Mouse (Mus musculus) thymus, adult 2 months (tissue): ENCODE results near the gene D130040H23Rik. TPM values are rescaled to one million over a fixed set of nuclear protein-coding genes. Genes with fewer than 3 reads are reported as not detected.

ENCODE experiments used
- DNase-seq: peaks from one replicate; pipeline ENCODE4 v3.0.0; 2021
- H3K27ac ChIP-seq: fragments of 200-500 bp; 2 replicates; pipeline ENCODE4 v1.5.1; 2012; ENCODE audit warnings: low read length, control low read depth; ENCODE audit not compliant: control insufficient read depth, insufficient read depth
- H3K27me3 ChIP-seq: fragments of 200-500 bp; 2 replicates; pipeline ENCODE4 v1.6.1; 2012; ENCODE audit warnings: mild to moderate bottlenecking, low read length, moderate library complexity, mixed read lengths; ENCODE audit not compliant: control insufficient read depth, insufficient read depth
- H3K36me3 ChIP-seq: fragments of 200-500 bp; 2 replicates; pipeline ENCODE4 v1.6.1; 2012; ENCODE audit warnings: mild to moderate bottlenecking, low read length, moderate library complexity; ENCODE audit not compliant: control insufficient read depth, insufficient read depth
- H3K4me1 ChIP-seq: fragments of 200-500 bp; replicated peaks from 2 replicates; pipeline ENCODE4 v1.6.1; 2012; ENCODE audit warnings: low read length; ENCODE audit not compliant: control insufficient read depth, insufficient read depth
- H3K4me3 ChIP-seq: fragments of 200-500 bp; 2 replicates; pipeline ENCODE4 v1.5.1; 2012; ENCODE audit warnings: mild to moderate bottlenecking, low read length, control low read depth, moderate library complexity; ENCODE audit not compliant: control insufficient read depth, insufficient read depth
- CTCF ChIP-seq: fragments of 200-500 bp; IDR thresholded peaks from 2 replicates; pipeline ENCODE4 v1.5.1; 2012; ENCODE audit warnings: mild to moderate bottlenecking, control low read depth, low read length, moderate library complexity, borderline replicate concordance; ENCODE audit not compliant: control insufficient read depth, poor library complexity, insufficient read depth; ENCODE audit errors: extremely low read depth
- POLR2A ChIP-seq: fragments of 200-500 bp; IDR thresholded peaks from 2 replicates; pipeline ENCODE4 v1.6.1; 2012; ENCODE audit warnings: mild to moderate bottlenecking, low read length, control low read depth, moderate library complexity; ENCODE audit not compliant: control insufficient read depth, poor library complexity, insufficient read depth; ENCODE audit errors: extremely low read depth
- whole genome bisulfite sequencing: fragments of 180-500 bp; shearing (Covaris S2); methylation state at CpG from one replicate; pipeline ENCODE4 v1.1.7; 2018; 5-methylcytosine and 5-hydroxymethylcytosine counted together
- polyA plus RNA-seq: library from polyadenylated mRNA; depleted of rRNA; stranded (reverse); fragments of >200 nt; gene quantifications from 2 replicates; pipeline ENCODE4 v1.2.3, GENCODE M21; 2012; rRNA removed

D130040H23Rik gene
- polyA plus RNA-seq: 0.31 and 1.00 TPM in 2 replicates

DNA sequence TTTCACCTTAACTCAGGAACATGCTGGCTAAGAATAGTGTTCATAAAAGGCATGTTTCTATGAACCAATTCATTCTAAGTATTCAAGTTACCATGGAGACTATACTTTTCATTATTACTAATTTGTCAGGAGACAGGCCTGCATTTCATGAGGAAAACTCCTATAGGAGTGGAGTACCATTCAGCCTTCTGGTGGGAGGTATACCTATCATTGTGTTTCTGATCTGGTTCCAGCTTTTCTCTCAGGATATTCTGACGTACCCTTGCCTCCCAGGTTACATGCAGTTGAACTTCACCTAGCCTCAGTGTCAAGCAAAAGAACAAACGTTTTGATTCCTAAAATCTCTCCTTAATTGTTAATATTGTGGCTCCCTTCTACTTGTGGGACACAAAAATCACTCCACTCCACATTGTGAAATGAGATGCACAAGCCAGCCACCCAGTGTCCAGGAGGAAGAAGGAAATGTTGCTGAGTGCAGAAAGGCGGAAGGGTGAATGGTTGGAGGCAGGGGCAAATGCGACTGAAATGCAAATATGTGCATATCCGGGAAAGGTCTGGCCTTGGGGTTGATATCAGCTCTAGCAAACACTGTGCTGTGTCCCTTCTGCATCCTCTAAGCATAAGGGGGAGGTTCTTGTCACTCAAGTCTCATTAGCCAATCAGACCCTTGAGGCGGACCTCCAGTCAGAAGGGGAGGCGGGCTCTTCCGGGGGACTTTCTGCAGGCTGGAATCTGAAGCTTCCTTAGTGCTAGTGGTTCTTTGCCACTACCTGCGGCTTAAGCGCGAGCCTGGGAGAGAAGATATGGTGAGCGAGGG is at the start of gene D130040H23Rik:
Gene D130040H23Rik (plus strand): TSS at position 695 of the 817 bp plus-strand sequence.
- Histone ChIP-seq H3K27ac (no peak within 1 kb of the TSS), H3K4me1 (peaks cover 2% of the 10 kb centered on the region; the same call in 1 of the 2 replicates), H3K36me3 (no peaks in the 10 kb centered on the region), H3K27me3 (no peaks in the 10 kb centered on the region), H3K4me3 (peak within 1 kb of the TSS; percentile 61)
- peak; percentile 74 for DNase-seq
- 10% methylated on average over 12 of the region's 12 CpGs for WGBS
- TF ChIP-seq POLR2A (peak; percentile 52; the same call in 1 of the 2 replicates), CTCF (no peak)

DNA sequence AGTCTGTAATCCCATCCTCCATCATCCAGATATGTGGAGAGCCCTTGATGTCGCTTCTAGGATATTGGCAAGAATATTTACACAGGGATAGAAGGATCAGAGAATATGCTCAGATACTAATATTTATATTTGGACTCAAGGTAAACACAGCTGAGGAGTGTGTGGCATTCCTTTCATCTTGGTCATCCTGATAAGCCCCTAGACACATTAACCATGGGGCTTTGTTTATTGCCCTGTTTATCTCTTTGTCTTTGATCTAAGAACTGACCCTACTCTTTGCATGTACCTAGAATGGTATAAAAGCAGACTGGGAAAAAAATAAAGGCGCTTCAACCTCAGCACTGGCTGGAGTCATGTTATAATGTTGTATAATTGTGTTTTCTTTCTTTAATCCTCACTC is 28.3 kb upstream of the D130040H23Rik start:
- WGBS: 93% methylated on average over 2 of the region's 2 CpGs

DNA sequence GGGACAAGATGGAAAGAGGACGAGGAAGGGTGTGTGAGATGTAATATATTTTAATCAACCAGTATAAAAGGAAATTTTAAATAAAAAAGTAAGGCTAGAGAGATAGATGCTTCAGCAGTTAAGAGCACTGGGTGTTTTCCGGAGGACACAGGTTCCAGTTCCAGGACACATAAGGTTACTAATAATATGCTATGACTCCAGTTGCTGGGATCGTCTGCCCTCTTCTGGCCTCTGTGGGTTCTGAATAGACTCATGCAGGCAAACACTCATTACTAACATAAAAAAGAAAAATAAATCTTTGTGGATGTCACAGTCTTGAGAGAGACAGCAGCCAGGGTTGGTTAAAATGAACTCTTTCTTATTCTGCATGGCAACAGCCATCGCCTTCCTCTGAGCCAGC is 2.4 kb upstream of the D130040H23Rik start:
- 65% methylated on average over 4 of the region's 4 CpGs for WGBS
- no peak overlapping the region for H3K4me3 ChIP-seq
- H3K27ac ChIP-seq: no peak overlapping the region
- TF ChIP-seq POLR2A: no peak
- no peak for TF ChIP-seq CTCF
- H3K4me1 ChIP-seq: peaks cover 2% of the 10 kb centered on the region; the same call in 1 of the 2 replicates
- no peaks in the 10 kb centered on the region for H3K27me3 ChIP-seq
- no peaks in the 10 kb centered on the region for H3K36me3 ChIP-seq
- DNase-seq: peak; percentile 4

More for the DNA sequence above, 28.3 kb upstream of the D130040H23Rik start:
- no peak overlapping the region for H3K27ac ChIP-seq
- no peaks in the 10 kb centered on the region for H3K36me3 ChIP-seq
- H3K4me3 ChIP-seq: no peak overlapping the region
- TF ChIP-seq POLR2A (no peak), CTCF (no peak)
- no peak for DNase-seq
- no peaks in the 10 kb centered on the region for H3K4me1 ChIP-seq
- H3K27me3 ChIP-seq: no peaks in the 10 kb centered on the region

- DNase-seq: no peak
- TF ChIP-seq POLR2A (no peak), CTCF (no peak)
- WGBS: 16% methylated on average over 6 of the region's 6 CpGs
- no peaks in the 10 kb centered on the region for H3K36me3 ChIP-seq
- no peaks in the 10 kb centered on the region for H3K27me3 ChIP-seq
- peaks cover 2% of the 10 kb centered on the region; the same call in 1 of the 2 replicates for H3K4me1 ChIP-seq
- H3K27ac ChIP-seq: no peak overlapping the region
- H3K4me3 ChIP-seq: peak overlapping the region; percentile 61
Measured at GRCm38 (mm10) chr8:69271203-69271554, 299 bp downstream of the D130040H23Rik start.

GRCm38 (mm10) chr8:69272435-69272834 is 1.6 kb downstream of the D130040H23Rik start:
- 93% methylated on average over 6 of the region's 6 CpGs for WGBS

GRCm38 (mm10) chr8:69324771-69325170 is 53.9 kb downstream of the D130040H23Rik start:
- Histone ChIP-seq H3K27me3 (no peaks in the 10 kb centered on the region), H3K36me3 (no peaks in the 10 kb centered on the region), H3K4me3 (no peak overlapping the region), H3K4me1 (peaks cover 3% of the 10 kb centered on the region), H3K27ac (no peak overlapping the region)
- TF ChIP-seq POLR2A (no peak), CTCF (no peak)
- no peak for DNase-seq
- 98% methylated on average over 2 of the region's 2 CpGs for WGBS

More at GRCm38 (mm10) chr8:69272435-69272834, 1.6 kb downstream of the D130040H23Rik start:
- no peak for DNase-seq
- Histone ChIP-seq H3K36me3 (no peaks in the 10 kb centered on the region), H3K4me3 (no peak overlapping the region), H3K27me3 (no peaks in the 10 kb centered on the region), H3K4me1 (peaks cover 2% of the 10 kb centered on the region; the same call in 1 of the 2 replicates), H3K27ac (no peak overlapping the region)
- no peak for TF ChIP-seq POLR2A
- no peak for TF ChIP-seq CTCF
